In the genomic region with DNA sequence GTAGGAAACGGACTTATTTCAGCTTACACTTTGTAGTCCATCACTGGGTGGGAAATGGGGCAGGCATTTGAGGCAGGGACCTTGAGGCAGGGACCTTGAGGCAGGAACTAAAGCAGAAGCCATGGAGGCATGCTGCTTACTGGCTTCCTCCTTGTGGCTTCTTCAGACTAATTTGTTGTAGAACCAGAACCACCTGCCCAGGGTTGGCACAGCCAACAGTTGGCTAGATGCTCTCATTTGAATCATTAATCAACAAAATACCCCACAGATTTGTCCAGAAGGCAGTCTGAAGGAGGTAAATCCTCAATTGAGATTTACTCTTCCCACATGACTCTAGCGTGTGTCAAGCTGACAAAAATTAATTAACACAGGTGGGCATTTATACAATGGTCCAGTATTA, we compare ENCODE assay signal across 34 mouse cellular contexts.
"Had no signal": no experiment of that assay in that cellular context is flagged by ENCODE, and none has a peak within 500 bp of the region (broad histone marks: within the 10 kb centered on the region; RNA-seq: fewer than 3 reads in every experiment).

No protein-coding gene starts in this region.

- H3K27ac ChIP-seq: heart, embryonic 10.5 days; heart, embryonic 13.5 days; heart, embryonic 15.5 days; hindbrain, embryonic 10.5 days; hindbrain, embryonic 12.5 days; hindbrain, embryonic 13.5 days; hindbrain, embryonic 15.5 days; intestine, embryonic 15.5 days; kidney, embryonic 15.5 days; kidney, postnatal 0 days; layer of hippocampus, adult 2 months; left cerebral cortex, adult 2 months had no signal

- H3K36me3 ChIP-seq: heart, embryonic 10.5 days; heart, embryonic 12.5 days; heart, embryonic 13.5 days; heart, embryonic 15.5 days; hindbrain, embryonic 10.5 days; hindbrain, embryonic 12.5 days; hindbrain, embryonic 13.5 days; hindbrain, embryonic 15.5 days; intestine, embryonic 15.5 days; kidney, embryonic 15.5 days had no signal

- H3K4me3 ChIP-seq: heart, embryonic 10.5 days; heart, embryonic 12.5 days; heart, embryonic 13.5 days; heart, embryonic 15.5 days; hindbrain, embryonic 10.5 days; hindbrain, embryonic 12.5 days; hindbrain, embryonic 13.5 days; hindbrain, embryonic 15.5 days; intestine, embryonic 15.5 days; kidney, embryonic 15.5 days; layer of hippocampus, adult 2 months; left cerebral cortex, adult 2 months had no signal

- H3K27me3 ChIP-seq: heart, embryonic 12.5 days; heart, embryonic 13.5 days; heart, embryonic 15.5 days; hindbrain, embryonic 12.5 days; hindbrain, embryonic 13.5 days; hindbrain, embryonic 15.5 days; intestine, embryonic 15.5 days had no signal

- H3K4me1 ChIP-seq: heart, embryonic 10.5 days; heart, embryonic 12.5 days; heart, embryonic 13.5 days; heart, embryonic 15.5 days; hindbrain, embryonic 10.5 days; hindbrain, embryonic 12.5 days; hindbrain, embryonic 13.5 days; hindbrain, embryonic 15.5 days; intestine, embryonic 15.5 days; kidney, embryonic 15.5 days had no signal

- ATAC-seq: hindbrain, embryonic 16.5 days; inflammation-experienced regulatory T-cells, adult 6 months; intestine, embryonic 15.5 days; intestine, embryonic 16.5 days; intestine, postnatal 0 days had no signal

- DNase-seq: heart, postnatal 10 days; heart, postnatal 14 days; heart, postnatal 36 days; heart, postnatal 4 days; kidney, adult 11 months; kidney, adult 18-20 months; kidney, adult 2 months; kidney, adult 8-10 months; kidney, adult 9 months; kidney, postnatal 10 days; kidney, postnatal 14 days; kidney, postnatal 25 days; kidney, postnatal 36 days; kidney, postnatal 4 days; layer of hippocampus, adult 9-11 months; layer of hippocampus, postnatal 36 days had no signal

- H3K9ac ChIP-seq: heart, embryonic 12.5 days; heart, embryonic 13.5 days; heart, embryonic 15.5 days; hindbrain, embryonic 12.5 days; hindbrain, embryonic 13.5 days; hindbrain, embryonic 15.5 days; intestine, embryonic 15.5 days; kidney, embryonic 15.5 days had no signal

- H3K9me3 ChIP-seq: heart, embryonic 10.5 days; heart, embryonic 12.5 days; heart, embryonic 13.5 days; heart, embryonic 15.5 days; hindbrain, embryonic 10.5 days; hindbrain, embryonic 12.5 days; hindbrain, embryonic 13.5 days; hindbrain, embryonic 15.5 days; intestine, embryonic 15.5 days; kidney, embryonic 15.5 days had no signal

- H3K4me2 ChIP-seq: heart, embryonic 11.5 days; heart, embryonic 12.5 days; heart, embryonic 13.5 days; heart, embryonic 15.5 days; hindbrain, embryonic 12.5 days; hindbrain, embryonic 13.5 days; hindbrain, embryonic 15.5 days; intestine, embryonic 15.5 days; kidney, embryonic 15.5 days had no signal
